Mouse (Mus musculus): ENCODE data around the gene Rap1gds1.

Gene Rap1gds1

DNA sequence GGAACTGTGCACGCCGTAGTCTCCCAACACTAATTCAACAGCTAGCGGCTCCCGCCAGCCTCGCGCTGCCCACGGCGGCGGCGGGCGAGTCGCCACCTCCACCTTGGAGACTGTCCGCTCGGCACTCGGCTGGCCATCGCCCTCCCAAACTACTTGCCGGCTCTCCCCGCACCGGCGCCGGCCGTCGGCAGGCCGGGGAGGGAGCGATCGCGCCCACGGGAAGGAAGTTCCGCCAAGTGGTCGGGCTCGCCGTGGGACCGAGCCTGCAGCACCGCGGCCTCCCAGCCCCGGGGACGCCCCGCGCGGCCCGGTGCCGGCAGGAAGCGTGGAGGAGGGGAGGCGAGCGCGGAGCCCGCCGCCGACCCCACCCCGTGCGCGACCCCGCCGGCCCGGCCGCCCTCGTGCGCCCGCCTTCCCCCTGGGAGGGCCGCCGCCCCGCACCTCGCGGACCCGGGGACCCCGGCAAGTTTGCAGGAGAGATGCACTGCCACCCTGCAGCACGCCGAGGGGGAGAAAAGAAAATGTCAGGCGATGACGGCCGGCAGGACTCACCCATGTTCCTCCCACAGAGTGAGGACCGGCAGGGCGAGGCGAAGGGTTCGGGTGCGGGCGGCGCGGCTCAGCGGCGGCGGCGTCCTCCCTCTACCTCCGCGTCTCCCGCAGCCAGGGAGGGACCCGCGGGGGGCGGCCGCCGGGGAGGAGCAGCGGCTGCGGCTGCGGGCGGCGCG lies at the start of gene Rap1gds1:
Gene Rap1gds1 (minus strand): TSS at position 718 of the 728 bp plus-strand sequence.
- DNase-seq (ENCODE audit: low spot score) = peak; percentile 65

DNA sequence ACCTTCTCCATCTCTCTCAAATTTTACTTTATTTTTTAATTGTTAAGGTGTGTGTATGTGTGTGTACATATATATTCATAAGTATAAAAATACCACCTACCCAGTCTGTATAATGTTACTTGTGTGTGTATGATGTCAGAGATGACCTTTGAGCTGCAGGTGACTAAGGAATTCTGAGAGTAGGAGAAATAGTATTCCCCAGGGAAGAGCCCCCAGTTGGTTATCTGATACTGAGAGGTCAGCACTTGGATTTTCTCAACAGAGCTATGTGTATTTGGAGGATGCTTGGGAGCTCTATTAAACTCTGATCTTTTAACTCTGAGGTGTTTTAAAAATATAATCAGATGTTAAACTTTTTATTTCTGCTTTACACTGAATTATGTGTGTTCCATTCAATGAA lies 43.4 kb upstream of the Rap1gds1 start:
- no peak for DNase-seq (ENCODE audit: low spot score)

DNA sequence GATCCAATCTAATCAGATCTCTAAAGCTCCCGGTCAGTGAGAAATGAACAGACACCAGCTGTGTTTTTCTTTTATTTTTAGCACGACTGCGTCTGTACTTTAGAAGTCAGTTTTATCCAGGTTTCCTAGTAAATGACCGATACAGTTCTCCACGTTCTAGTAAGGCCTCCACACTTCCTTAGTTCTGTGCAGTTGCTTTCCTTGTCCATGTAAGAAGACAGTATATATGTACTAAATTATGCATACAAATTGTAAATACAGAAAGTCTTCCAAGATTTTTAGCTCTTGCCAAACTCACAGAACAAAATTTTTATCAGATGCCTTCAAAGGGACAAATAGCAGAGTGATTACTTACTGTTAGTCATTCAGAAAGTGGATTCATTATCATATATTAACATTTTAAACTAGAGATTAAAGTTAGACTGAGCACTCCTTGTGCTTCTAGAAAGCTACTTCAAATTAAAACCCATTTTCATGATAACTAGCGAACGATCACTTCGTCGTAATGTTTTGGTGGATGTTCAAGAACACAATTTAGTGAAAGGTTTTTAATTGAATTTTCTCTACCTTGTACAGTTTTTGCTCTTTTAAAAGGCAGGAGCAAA lies 41.8 kb upstream of the Rap1gds1 start:
- DNase-seq (ENCODE audit: low spot score) = no peak

DNA sequence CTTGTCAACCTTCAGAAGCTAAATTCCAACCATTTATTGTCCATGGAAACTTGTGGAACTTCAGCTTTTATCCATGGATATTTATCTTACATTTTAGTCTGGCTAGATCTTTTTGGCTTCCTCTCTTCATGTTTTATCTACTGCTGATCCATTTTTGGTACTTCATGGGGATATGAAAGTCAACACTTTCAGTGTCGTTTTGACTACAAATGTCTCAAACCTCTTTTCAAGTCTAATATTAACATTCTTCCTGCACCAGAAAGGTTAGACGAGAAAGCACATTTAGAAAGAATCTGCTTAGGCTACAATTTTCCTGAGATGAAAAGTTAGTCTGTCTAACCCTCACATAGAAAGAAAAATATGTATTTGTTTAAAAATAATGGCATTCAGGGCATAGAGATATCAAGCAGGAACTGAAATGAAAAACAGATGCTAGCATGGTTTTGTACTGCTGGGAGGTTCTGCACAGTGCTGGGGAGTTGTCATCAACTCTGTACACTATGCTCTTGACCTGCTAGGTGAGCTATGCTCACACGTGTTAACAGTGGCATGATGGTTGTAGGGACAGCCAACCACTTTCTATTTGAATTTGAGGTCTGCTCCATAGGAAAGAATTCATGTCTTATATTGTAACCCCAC lies 37.5 kb upstream of the Rap1gds1 start:
- DNase-seq (ENCODE audit: low spot score) = no peak

DNA sequence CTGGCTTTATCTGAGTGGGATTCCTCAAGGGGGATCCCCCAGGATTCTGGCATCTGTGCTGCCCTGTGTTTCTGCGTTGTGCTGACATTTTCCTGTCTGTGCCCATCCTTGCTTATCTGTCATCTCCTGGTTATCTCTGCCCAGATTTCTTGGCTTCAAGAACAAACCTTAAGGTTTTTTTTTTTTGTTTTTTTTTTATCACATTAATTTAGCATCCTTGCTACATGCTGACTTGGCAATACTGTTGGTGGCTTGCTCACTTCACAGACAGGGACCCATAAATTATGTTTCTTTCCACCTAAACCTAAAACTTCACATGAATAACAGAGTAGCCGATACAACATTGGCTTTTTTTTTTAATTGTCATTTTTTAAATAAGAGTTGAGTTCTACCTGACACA lies 36.9 kb upstream of the Rap1gds1 start:
- no peak for DNase-seq (ENCODE audit: low spot score)

DNA sequence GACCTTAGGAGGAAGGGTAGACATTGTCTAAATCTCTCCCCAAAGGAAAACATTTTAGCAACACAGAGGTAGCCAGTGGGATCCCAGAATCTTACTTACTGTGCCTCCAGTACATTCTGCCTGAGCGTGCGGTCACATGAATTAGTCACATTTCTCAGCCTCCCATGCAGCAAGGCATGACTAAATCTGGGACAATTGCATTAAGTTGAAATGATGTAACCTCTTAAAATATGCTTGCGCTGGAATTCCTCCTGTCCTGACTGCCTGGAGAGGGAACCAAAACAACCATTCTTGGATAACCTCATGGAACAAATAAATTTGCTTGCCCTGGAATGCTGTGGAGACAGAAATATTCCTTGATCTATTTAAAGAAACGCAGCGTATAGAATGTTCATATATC lies 33.2 kb upstream of the Rap1gds1 start:
- DNase-seq (ENCODE audit: low spot score) = no peak

DNA sequence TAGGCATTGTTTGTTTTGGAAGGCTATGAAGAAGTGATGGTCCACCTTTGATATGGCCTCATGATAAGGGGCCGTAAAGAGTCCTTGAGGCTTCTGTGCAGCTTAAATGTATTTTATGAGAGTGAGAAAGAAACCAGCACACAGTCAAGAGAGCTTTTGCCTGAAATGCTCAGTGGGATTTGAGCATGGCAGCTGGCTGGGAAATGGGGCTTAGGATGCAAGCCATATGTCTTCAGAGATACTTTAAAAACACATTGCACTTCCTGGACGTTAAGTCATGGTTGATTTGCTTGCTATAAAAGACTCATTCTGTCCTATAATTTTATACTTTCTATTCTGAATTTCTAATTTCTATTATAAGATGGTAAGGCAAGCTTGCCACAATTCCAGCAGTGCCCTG lies 28.9 kb upstream of the Rap1gds1 start:
- DNase-seq (ENCODE audit: low spot score) = no peak

DNA sequence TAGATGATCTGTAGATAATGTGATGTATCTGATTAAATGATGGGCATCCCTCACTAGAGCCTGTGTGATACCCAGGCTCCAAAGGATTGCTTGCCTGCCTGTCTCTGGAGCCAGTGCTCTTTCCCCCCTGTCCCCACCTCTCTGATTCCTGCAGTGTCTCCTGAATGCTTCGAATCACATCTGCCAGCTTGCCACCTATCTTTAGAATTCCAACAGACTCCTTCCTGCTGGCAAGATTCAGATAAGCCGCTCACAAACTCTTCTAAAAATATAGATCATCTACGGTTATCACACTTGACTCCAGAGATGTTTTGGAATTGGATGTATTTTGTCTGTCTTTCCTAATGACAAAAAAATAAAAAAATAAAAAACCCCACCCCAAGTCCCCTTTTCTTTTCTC lies 28.3 kb upstream of the Rap1gds1 start:
- DNase-seq (ENCODE audit: low spot score) = no peak

DNA sequence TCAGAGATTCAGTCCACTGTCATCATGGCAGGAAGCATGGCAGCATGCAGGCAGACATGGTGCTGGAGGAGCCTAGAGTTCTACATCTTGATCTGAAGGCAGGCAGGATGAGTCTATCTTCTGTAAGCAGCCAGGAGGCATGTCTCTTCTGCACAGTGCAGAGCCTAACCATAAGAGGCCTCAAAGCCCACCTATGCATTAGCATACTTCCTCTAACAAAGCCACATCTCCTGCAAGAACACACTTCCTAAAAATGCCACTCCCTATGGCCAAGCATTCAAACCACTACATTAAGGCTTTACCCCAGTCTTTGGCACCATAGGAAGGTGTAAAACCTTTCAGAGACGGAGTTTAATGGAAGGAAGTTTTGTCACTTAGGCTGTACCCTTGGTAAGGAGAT lies 26.9 kb upstream of the Rap1gds1 start:
- no peak for DNase-seq (ENCODE audit: low spot score)

DNA sequence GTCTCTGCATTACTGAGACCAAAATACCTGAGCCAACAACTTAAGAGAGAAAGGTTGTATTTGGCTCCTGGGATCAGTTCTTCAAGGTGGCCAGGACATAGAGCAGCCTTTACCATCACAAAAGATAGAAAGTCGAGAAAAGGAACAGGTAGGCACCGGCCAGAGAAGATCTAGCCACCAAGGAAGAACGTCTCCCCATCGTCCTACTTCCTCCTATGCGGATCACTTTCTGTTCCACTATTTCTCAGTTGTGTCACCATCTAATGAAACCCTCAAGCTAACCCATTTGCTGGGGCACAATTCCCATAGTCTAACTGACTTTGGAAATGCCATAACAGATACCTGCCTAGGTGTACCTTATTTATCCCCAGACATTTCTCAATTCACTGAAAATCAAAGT lies 24.3 kb upstream of the Rap1gds1 start:
- DNase-seq (ENCODE audit: low spot score) = no peak

DNA sequence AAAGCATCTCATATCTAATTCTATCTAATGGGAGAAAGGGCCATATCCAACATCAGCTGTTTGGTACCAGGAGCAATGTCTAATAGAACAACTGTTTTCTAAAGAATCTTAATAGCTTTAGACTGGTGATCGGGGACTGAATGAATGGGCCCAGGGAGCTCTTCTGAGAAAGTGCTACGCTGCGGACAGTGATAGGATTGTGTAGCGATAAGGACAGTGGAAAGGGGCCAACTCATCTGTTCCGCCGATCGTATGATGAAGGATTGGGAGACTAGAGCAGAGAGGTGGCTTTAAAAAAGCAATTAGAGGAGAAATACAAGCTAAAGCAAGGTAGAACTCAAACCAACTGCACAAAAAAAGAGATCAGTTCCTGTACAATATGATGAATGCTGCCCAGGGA lies 20.9 kb upstream of the Rap1gds1 start:
- DNase-seq (ENCODE audit: low spot score) = no peak

DNA sequence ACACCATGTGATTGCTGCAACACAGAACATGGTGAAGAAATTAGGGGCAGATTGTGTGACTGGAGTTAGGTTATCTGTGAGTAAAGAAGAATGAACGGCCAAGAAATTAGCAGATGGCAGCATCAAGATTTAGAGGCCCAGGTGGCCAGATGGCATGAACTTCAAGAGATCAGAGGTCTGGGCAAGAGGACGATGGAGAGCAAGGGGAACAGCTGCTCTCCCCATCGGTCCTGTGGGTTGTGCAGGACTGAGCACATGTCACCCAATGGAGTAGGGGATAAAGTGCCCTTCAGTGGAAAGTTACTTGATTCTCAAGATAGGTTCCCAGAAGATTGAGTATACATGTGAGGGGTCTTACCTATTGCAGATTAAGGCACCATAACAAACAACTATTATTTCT lies 13.5 kb upstream of the Rap1gds1 start:
- no peak for DNase-seq (ENCODE audit: low spot score)

DNA sequence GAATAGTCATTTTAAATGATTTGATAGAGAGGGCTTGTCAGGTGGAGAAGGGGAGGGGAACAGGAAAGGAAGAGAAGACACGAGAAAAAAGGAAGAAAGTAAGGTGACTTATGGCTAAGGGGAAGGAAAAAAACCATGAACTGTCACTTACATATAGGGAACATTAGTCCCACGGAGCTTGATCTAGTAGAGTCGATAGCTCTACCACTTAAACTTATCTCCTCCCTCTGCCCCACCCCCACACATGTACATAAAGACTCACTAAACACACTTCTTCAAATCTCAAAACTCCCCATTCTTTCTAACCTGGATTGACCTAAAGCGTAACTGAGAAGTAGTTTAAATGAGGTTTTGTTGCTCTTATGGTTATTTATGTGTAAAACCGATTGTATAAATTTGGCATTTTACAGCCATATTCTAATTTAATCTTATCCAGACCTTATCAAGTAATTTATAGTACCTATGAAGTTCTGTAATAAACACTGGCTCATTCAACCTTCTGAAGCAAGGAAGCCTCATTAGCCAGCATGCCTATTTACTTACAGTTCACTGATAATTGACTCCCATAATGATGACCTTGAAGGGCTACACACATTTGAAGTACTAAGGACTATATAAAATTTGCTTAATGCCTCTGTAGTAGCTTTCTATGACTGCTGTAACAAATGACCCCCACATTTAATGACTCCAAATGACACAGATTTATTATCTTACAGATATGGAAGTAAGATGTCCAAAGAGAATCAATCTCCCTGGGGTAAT lies 9.0 kb upstream of the Rap1gds1 start:
- DNase-seq (ENCODE audit: low spot score) = no peak

DNA sequence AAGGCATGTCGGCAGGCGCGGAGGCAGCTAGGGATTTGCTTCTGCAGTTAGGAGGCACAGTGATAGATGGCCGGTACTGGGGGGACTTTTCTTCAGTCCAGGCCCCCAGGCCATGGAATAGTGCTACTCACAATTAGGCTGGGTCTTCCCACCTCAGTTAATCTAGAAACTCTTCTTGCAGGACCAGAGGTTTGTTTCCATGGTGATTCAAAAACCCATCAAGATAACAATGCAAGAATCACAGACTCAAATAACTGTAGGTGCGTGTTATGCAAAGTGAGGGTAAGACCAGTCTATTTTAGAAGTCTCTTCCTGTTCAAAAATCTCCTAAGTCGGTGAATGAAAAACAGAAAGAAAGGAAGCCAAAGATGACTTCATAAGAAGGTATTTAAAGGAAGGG lies 4.8 kb upstream of the Rap1gds1 start:
- DNase-seq (ENCODE audit: low spot score) = no peak

DNA sequence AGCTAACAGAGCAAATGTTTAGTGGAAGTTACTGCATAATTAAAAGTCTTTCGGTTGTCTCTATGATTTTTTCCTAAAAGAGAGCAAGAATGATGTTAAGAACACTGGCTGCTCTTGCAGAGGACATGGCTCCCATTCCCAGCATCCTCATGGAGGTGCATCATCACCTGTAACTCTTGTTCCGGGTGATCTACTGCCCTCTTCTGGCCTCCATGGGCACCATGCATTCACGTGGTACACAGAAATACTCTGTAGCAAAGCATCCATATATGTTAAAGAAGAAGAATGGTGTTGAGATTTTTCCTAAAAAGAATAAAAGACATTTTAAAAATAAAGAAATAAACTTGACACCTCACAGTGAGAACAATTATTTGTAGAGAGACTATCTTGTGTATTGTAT lies 3.0 kb upstream of the Rap1gds1 start:
- DNase-seq (ENCODE audit: low spot score) = no peak

DNA sequence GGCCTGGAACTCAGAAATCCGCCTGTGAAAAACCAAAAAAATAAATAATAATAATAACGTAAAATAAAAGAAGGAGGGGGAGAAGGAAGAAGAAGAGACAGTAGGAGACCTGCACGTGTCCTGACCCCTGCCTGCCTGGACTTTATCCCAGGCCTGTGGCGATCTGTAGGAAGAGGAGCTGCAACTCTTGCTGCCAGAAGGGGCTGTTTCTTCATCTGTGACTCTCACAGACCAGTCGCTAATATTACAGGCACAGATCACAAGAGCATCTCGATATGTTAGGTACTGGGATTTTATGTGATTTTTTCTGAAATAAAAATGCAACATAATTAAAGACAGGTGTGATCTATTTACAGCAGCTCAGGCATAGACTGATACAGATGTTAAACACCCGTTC lies 1.1 kb upstream of the Rap1gds1 start:
- peak; percentile 47 for DNase-seq (ENCODE audit: low spot score)

DNA sequence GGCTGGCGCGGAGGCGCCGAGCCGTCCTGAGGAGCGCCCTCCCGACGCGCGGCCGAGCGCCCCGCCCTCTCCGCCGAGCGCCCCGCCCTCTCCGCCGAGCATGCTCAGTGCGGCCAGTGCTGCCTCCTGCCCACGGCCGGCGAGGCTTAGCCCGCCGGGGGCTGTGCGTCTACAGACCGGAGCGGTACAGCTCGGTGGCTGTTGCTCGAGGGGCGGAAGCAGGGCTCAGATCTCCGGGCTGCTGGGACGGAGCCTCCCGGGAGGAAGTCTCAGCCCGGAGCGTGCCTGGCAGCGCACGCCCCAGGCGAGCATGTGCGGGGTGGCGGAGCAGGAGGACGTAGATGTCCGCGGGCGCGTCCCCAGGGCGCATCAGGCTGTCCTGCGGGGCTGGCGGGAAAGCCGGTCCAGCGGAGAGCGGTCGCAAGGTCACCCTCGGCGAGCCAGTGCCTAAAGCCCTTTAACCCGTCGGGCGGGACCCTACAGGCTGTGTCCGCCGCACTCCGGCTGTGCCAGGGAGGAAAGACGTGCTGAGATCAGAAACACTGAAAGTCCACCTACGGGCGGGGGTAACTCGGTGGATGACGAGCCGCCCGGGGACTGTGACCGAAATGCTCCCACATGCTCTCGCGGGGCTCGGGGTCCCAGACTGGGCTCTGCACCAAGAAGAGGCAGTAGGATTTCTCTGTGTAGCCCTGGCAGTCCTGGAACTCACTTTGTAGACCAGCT lies 495 bp upstream of the Rap1gds1 start:
- peak; percentile 93 for DNase-seq (ENCODE audit: low spot score)

DNA sequence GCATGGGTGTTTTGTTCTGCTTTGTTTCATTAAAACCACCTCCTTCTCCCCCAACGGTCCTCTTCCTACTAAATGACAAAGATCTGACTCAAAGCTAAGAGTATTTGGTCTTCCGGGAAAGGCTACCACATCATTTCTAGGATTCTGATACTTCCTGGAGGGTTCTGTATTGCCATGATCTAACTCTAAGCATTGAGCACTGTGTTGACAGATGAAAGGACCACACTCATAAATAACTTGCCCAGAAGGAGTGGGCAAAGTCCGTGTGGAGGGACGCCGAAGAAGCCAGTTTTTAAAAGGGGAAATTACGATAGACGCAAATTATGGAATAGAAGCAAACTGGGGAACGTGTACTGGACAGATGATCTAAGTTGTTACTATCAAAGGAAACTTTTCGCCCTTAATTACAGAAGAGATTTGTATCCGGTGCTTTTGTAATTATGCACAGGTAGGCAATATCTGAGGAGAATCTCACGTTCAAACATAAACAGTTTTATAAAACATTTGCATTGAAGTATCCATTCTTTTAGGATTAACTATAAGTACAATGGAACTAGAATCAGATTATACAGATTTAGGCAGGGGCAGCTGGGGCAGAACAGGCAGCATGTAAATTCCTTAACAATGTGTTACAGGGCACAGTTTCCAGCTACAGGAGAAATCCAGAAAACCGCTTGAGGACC lies 1.1 kb downstream of the Rap1gds1 start:
- peak; percentile 38 for DNase-seq (ENCODE audit: low spot score)

DNA sequence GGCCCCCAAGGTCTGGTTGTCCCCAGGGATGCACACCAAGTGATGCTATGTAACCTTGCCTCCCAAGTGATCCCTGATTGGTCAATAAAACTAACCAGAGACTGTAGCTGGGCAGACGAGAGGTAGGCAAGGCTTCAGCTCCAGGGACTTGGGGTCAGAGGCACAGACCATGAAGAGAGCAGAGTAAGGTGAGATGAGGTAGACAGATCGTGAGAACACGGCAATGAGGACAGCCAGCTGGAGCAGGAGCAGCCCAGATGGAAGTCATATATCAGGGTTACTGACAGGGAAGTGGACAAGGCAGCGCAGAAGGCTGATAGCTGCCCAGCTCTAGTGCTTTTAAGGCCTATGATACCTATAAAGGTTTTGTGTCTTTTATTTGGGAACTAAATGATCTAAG lies 5.5 kb downstream of the Rap1gds1 start:
- DNase-seq (ENCODE audit: low spot score) = peak; percentile 20

DNA sequence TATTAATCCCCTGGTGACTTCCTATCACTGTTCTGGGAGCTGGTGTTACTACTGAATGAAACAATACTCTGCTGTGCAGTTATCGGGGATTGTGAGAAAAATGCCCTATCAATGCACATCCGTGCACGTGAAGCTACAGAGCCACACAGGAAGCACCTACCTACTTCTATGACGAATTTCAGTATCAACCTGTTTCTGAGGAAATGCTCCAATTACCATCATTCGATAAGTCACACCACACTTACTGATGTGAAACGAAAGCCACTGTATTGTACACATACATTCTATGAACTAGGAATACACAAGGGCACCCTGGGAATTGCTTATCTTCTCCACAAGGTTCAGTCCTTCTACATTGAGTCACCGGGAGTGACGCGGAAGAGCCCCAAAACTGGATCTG lies 10.9 kb downstream of the Rap1gds1 start:
- no peak for DNase-seq (ENCODE audit: low spot score)

DNA sequence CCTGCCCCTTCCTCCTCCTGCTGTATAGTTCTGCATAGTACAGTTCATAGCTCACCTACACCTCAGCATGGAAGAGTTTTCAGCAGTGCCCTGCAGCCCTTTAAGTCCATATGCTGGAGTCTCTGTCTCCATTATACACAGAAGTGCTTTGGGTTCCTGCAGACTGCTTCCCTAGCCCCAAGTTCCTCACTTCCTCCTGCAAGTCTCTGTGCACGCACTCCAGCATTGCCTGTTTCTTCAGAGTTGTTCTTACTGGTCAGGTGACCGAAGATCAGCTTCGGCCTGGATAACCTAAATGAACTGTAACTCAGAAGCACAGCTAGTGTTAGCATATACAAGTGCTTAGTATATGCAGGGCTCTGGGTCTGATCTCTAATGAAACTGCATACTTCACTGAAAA lies 12.9 kb downstream of the Rap1gds1 start:
- no peak for DNase-seq (ENCODE audit: low spot score)

All from embryo, embryonic 10 days (tissue).